Comparison of ENCODE assay signal across 16 mouse cellular contexts in the genomic region with DNA sequence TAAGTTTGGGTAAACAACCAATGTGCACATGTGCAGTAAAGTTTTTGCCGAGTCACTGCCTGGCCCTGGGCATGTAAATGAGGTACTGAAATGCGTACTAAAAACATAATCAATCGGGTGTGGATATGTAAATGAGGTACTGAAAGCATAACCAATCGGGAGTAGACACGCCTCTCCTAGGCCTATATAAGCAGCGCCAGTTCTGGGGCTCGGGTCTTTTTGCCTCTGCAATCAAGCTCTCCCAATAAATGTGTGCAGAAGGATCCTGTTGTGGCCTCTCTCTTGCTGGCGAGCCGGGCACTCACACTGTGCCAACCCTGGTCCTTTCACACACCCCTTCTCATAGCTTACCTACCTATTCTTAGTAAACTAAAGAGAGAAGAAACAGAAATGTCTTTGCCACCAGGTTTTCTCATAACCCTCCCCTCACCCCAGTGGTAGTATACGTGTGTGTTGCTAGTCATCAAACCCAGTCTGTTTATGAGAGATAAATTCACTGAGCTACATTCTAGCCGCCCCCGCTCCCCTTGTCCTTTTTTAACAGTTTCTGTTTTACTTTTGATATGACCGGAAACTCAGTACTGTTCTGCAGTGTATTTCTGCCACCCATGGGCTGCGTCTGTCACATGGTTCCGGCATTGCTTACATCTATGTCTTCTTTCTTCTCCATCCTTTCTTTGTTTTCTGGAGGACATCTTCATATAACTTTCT. TPM values are rescaled to one million over a fixed set of nuclear protein-coding genes. Genes with fewer than 3 reads are reported as not detected.
A peak's percentile ranks its signal among the peaks of the same experiment; 100 is the strongest.
DNase-seq lines count a peak whose midpoint lies in the region; ATAC-seq lines count a peak whose summit lies in the region.
"Had no signal": no experiment of that assay in that cellular context is flagged by ENCODE, and none has a peak within 500 bp of the region (broad histone marks: within the 10 kb centered on the region; RNA-seq: fewer than 3 reads in every experiment).

No protein-coding gene starts in this region.

- DNase-seq in c-Kit-positive CD71-positive TER-119-negative erythroid progenitor cells, embryonic 14.5 days (ENCODE audit: low read depth): peak; percentile 44
- DNase-seq in naive thymus-derived CD4-positive, alpha-beta T cell, adult 2 months (ENCODE audit: low read depth): peak; percentile 29
- DNase-seq in gastrocnemius, postnatal 10 days: no peak
- no peak for DNase-seq in adrenal gland, postnatal 4 days (ENCODE audit: low spot score in 2 of 2)
- DNase-seq: cerebellum, adult 9-11 months; gastrocnemius, adult 2 months; lung, adult 2 months; lung, postnatal 4 days; right cerebral cortex, postnatal 14 days had no signal

- peaks cover 16% of the 10 kb centered on the region; the same call in 1 of the 2 replicates for H3K4me1 ChIP-seq in liver, embryonic 12.5 days
- H3K4me1 ChIP-seq in kidney, embryonic 14.5 days (ENCODE audit: control insufficient read depth, insufficient read depth, low read length): no peaks in the 10 kb centered on the region
- H3K4me1 ChIP-seq: midbrain, embryonic 15.5 days; neural tube, embryonic 12.5 days had no signal

- no peak overlapping the region for H3K4me3 ChIP-seq in liver, embryonic 12.5 days
- no peak overlapping the region for H3K4me3 ChIP-seq in kidney, embryonic 14.5 days (ENCODE audit: low read length)
- H3K4me3 ChIP-seq: gastrocnemius, adult 2 months; midbrain, embryonic 15.5 days; neural tube, embryonic 12.5 days had no signal

- H3K4me2 ChIP-seq in liver, embryonic 12.5 days: no peak overlapping the region
- no peak overlapping the region for H3K4me2 ChIP-seq in kidney, embryonic 14.5 days (replicated peaks; ENCODE audit: low read depth, low read length)
- H3K4me2 ChIP-seq: midbrain, embryonic 15.5 days; neural tube, embryonic 12.5 days had no signal

- H3K27me3 ChIP-seq in liver, embryonic 12.5 days (replicated peaks): no peaks in the 10 kb centered on the region
- no peaks in the 10 kb centered on the region for H3K27me3 ChIP-seq in kidney, embryonic 14.5 days (ENCODE audit: control insufficient read depth, insufficient read depth, low read length)
- H3K27me3 ChIP-seq: midbrain, embryonic 15.5 days; neural tube, embryonic 12.5 days had no signal

- peaks cover 8% of the 10 kb centered on the region; the same call in 1 of the 2 replicates for H3K9me3 ChIP-seq in liver, embryonic 12.5 days (replicated peaks)
- no peaks in the 10 kb centered on the region for H3K9me3 ChIP-seq in kidney, embryonic 14.5 days (ENCODE audit: control insufficient read depth, low read length)
- H3K9me3 ChIP-seq: midbrain, embryonic 15.5 days had no signal

- 76% methylated on average over 15 of the region's 15 CpGs for WGBS in liver, embryonic 12.5 days (ENCODE audit: insufficient replicate concordance)
- WGBS in kidney, embryonic 14.5 days: 93% methylated on average over 15 of the region's 15 CpGs

- H3K27ac ChIP-seq in liver, embryonic 12.5 days: no peak overlapping the region
- no peak overlapping the region for H3K27ac ChIP-seq in kidney, embryonic 14.5 days (ENCODE audit: low read depth, low read length)
- H3K27ac ChIP-seq: gastrocnemius, adult 2 months; hindbrain, postnatal 0 days; midbrain, embryonic 15.5 days; neural tube, embryonic 12.5 days had no signal

- peak; percentile 93 for ATAC-seq in CD4-positive, CD25-positive, alpha-beta regulatory T cell, adult 4 months
- ATAC-seq in liver, embryonic 12.5 days: peak; percentile 49
- no peak for ATAC-seq in kidney, embryonic 14.5 days (ENCODE audit: low FRiP score, low TSS enrichment)
- ATAC-seq: forebrain, embryonic 16.5 days; hindbrain, postnatal 0 days; midbrain, embryonic 15.5 days had no signal

- no peaks in the 10 kb centered on the region for H3K36me3 ChIP-seq in liver, embryonic 12.5 days
- no peaks in the 10 kb centered on the region for H3K36me3 ChIP-seq in kidney, embryonic 14.5 days (ENCODE audit: control insufficient read depth, insufficient read depth, low read length)
- H3K36me3 ChIP-seq: midbrain, embryonic 15.5 days; neural tube, embryonic 12.5 days had no signal

- H3K9ac ChIP-seq in liver, embryonic 12.5 days: no peak overlapping the region
- no peak overlapping the region for H3K9ac ChIP-seq in kidney, embryonic 14.5 days (ENCODE audit: low read depth, low read length)
- H3K9ac ChIP-seq: midbrain, embryonic 15.5 days; neural tube, embryonic 12.5 days had no signal

RNA-seq across cellular contexts. Expression of gene F2rl1, which starts 42.0 kb away (rescaled TPM):
- polyA plus RNA-seq in CD4-positive, CD25-positive, alpha-beta regulatory T cell, adult 4 months (2017; shearing (Covaris generic)): 10 to 100 TPM; 11.2 to 25.9 TPM
- polyA plus RNA-seq in liver, embryonic 12.5 days (2016; fragmentation: Nextera tagmentation; extraction: Ambion mirVana): 0.07 and 0.12 TPM in 2 replicates
- polyA plus RNA-seq in kidney, embryonic 14.5 days (2014; fragmentation: Nextera tagmentation; extraction: Ambion mirVana): 6.2 and 7.8 TPM in 2 replicates
- total RNA-seq in gastrocnemius, postnatal 10 days (2021): under 1 TPM; 0.45 TPM
- 1 to 10 TPM in 1 of 2 experiments, under 1 TPM in 1; 0.42 to 3.1 TPM for total RNA-seq in adrenal gland, postnatal 4 days (2021)
- polyA plus RNA-seq: forebrain, embryonic 16.5 days; hindbrain, postnatal 0 days had no signal

RNA-seq across cellular contexts. Expression of gene F2r, which starts 51.3 kb away (rescaled TPM):
- polyA plus RNA-seq in CD4-positive, CD25-positive, alpha-beta regulatory T cell, adult 4 months (2017; shearing (Covaris generic)): 10 to 100 TPM; 21.4 to 25.0 TPM
- 84.2 and 84.3 TPM in 2 replicates for polyA plus RNA-seq in liver, embryonic 12.5 days (2016; fragmentation: Nextera tagmentation; extraction: Ambion mirVana)
- polyA plus RNA-seq in kidney, embryonic 14.5 days (2014; fragmentation: Nextera tagmentation; extraction: Ambion mirVana): 66.9 and 128 TPM in 2 replicates
- total RNA-seq in gastrocnemius, postnatal 10 days (2021): 10 to 100 TPM; 16.7 to 20.5 TPM
- 100 to 1,000 TPM; 103 to 110 TPM for total RNA-seq in adrenal gland, postnatal 4 days (2021)

Comparison
In these comparisons a context has a peak if more than half of its experiments do, and no peak if none do; other contexts are left out.
1. DNase-seq: peak in c-Kit-positive CD71-positive TER-119-negative erythroid progenitor cells, embryonic 14.5 days (single experiment) and naive thymus-derived CD4-positive, alpha-beta T cell, adult 2 months (single experiment); none in gastrocnemius, postnatal 10 days (single experiment) and adrenal gland, postnatal 4 days (0 of 2).